Mouse (Mus musculus) C2C12 (cell line): ENCODE measurements around the gene 1700061G19Rik. TPM values are rescaled to one million over a fixed set of nuclear protein-coding genes. Genes with fewer than 3 reads are reported as not detected.

Experiments
- H3K27me3 ChIP-seq: one replicate; pipeline ENCODE4 v1.6.1; 2011; ENCODE audit not compliant: control insufficient read depth, insufficient read depth, insufficient read length
- H3K36me3 ChIP-seq: one replicate; pipeline ENCODE4 v1.6.1; 2011; ENCODE audit not compliant: control insufficient read depth, insufficient read depth
- H3K4me3 ChIP-seq: one replicate; pipeline ENCODE4 v1.5.1; 2011; ENCODE audit warnings: mild to moderate bottlenecking, control low read depth; ENCODE audit not compliant: poor library complexity, insufficient read depth, severe bottlenecking
- H3K79me2 ChIP-seq: one replicate; pipeline ENCODE4 v1.6.1; 2011; ENCODE audit not compliant: control insufficient read depth, insufficient read depth
- H3K79me3 ChIP-seq: one replicate; pipeline ENCODE4 v1.6.1; 2011; ENCODE audit warnings: low read depth, control low read depth
- H3ac ChIP-seq: one replicate; pipeline ENCODE3; 2011; ENCODE audit warnings: low read depth; ENCODE audit not compliant: control insufficient read depth, insufficient read length
- CEBPB ChIP-seq: IDR thresholded peaks from one replicate; pipeline ENCODE4 v1.6.1; 2011; ENCODE audit warnings: low read depth, mild to moderate bottlenecking, control low read depth, moderate library complexity
- CTCF ChIP-seq: IDR thresholded peaks from one replicate; pipeline ENCODE4 v1.5.1; 2011; ENCODE audit not compliant: control insufficient read depth, insufficient read depth, insufficient read length
- FOSL1 ChIP-seq: IDR thresholded peaks from one replicate; pipeline ENCODE4 v1.8.0; 2011; ENCODE audit warnings: mild to moderate bottlenecking, low read length; ENCODE audit not compliant: poor library complexity, insufficient read depth, severe bottlenecking
- MAX ChIP-seq: IDR thresholded peaks from one replicate; pipeline ENCODE4 v1.6.1; 2011; ENCODE audit warnings: mild to moderate bottlenecking, control low read depth
- MYOD1 ChIP-seq: IDR thresholded peaks from one replicate; pipeline ENCODE4 v1.6.1; 2011; ENCODE audit warnings: low read depth; ENCODE audit not compliant: control insufficient read depth, insufficient read length
- MYOG ChIP-seq: IDR thresholded peaks from one replicate; pipeline ENCODE4 v1.6.1; 2011; ENCODE audit not compliant: control insufficient read depth, insufficient read length; ENCODE audit errors: extremely low read depth
- USF1 ChIP-seq: IDR thresholded peaks from one replicate; pipeline ENCODE4 v1.6.1; 2011; ENCODE audit warnings: low read depth, mild to moderate bottlenecking, control low read depth, moderate library complexity
- polyA plus RNA-seq: library from polyadenylated mRNA; unstranded; fragments of >200 nt; fragmentation: generic; extraction: Trizol; gene quantifications from one replicate; pipeline ENCODE4 v1.2.1, GENCODE M21; 2012; ENCODE audit warnings: missing spikeins

The 1700061G19Rik gene
- polyA plus RNA-seq, 1 experiment, result 0.02 TPM

DNA sequence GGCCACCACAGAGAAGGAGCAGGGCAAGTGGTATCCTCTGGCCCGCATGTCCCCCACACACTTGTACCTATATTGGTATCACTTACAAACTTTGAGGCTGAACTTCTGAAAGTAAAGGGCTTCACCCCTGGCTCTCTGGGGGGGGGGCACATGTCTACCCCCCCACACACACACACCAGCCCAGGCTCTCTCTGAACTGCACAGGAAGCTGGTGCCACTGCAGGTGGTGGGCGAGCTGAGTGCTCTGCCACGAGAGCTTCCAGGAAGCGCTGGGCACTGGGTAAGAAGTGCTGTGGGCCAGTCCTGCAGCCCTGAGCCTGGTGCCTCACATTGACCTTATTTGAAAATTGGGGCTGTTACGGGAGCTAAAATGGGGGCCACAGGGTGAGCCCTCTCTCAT, 31.6 kb upstream of the 1700061G19Rik start:
- Histone ChIP-seq H3ac (no peak overlapping the region), H3K79me3 (no peaks in the 10 kb centered on the region), H3K27me3 (peaks cover 47% of the 10 kb centered on the region)

GRCm38 (mm10) chr17:56848785-56849184, 26.5 kb upstream of the 1700061G19Rik start:
- no peak overlapping the region for H3ac ChIP-seq
- no peaks in the 10 kb centered on the region for H3K79me3 ChIP-seq
- no peak overlapping the region for H3K4me3 ChIP-seq
- no peaks in the 10 kb centered on the region for H3K36me3 ChIP-seq
- TF ChIP-seq MYOG, result no peak
- TF ChIP-seq FOSL1, result no peak
- no peak for TF ChIP-seq MYOD1
- no peak for TF ChIP-seq CTCF
- TF ChIP-seq CEBPB, result no peak
- TF ChIP-seq MAX, result no peak
- TF ChIP-seq USF1, result no peak
- peaks cover 35% of the 10 kb centered on the region for H3K27me3 ChIP-seq
- H3K79me2 ChIP-seq, result no peaks in the 10 kb centered on the region

More for the DNA sequence above, 31.6 kb upstream of the 1700061G19Rik start:
- no peak overlapping the region for H3K4me3 ChIP-seq
- H3K79me2 ChIP-seq, result no peaks in the 10 kb centered on the region
- H3K36me3 ChIP-seq, result no peaks in the 10 kb centered on the region
- TF ChIP-seq USF1, result no peak
- no peak for TF ChIP-seq CEBPB

GRCm38 (mm10) chr17:56849710-56850109, 25.6 kb upstream of the 1700061G19Rik start:
- Histone ChIP-seq H3ac (no peak overlapping the region), H3K4me3 (no peak overlapping the region), H3K27me3 (peaks cover 31% of the 10 kb centered on the region), H3K79me3 (no peaks in the 10 kb centered on the region), H3K79me2 (no peaks in the 10 kb centered on the region), H3K36me3 (no peaks in the 10 kb centered on the region)
- TF ChIP-seq CTCF (no peak), CEBPB (no peak), MYOD1 (no peak), USF1 (no peak), FOSL1 (no peak), MAX (no peak), MYOG (no peak)

DNA sequence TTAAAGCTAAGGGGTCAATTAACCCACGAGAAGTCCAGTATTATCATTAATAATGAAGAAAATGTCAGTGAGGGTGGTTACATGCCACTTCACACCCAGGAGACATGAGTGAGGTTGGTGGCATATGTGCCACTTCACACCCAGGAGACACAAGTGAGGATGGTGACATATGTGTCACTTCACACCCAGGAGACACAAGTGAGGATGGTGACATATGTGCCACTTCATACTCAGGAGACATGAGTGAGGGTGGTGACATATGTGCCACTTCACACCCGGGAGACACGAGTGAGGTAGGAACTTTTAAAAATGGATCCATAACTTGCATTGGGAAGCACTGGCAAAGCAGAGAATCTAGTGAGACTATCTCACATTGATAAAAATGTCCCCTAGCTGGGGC, 24.1 kb upstream of the 1700061G19Rik start:
- Histone ChIP-seq H3K36me3 (no peaks in the 10 kb centered on the region), H3K27me3 (peaks cover 29% of the 10 kb centered on the region), H3ac (no peak overlapping the region), H3K79me2 (no peaks in the 10 kb centered on the region), H3K79me3 (no peaks in the 10 kb centered on the region), H3K4me3 (no peak overlapping the region)
- no peak for TF ChIP-seq MYOG
- TF ChIP-seq CTCF, result no peak
- TF ChIP-seq MAX, result no peak
- TF ChIP-seq CEBPB, result no peak
- TF ChIP-seq USF1, result no peak
- TF ChIP-seq FOSL1, result no peak
- TF ChIP-seq MYOD1, result no peak

GRCm38 (mm10) chr17:56855421-56855820, 19.9 kb upstream of the 1700061G19Rik start:
- H3K79me2 ChIP-seq, result no peaks in the 10 kb centered on the region
- H3K36me3 ChIP-seq, result no peaks in the 10 kb centered on the region
- no peak overlapping the region for H3K4me3 ChIP-seq
- H3K79me3 ChIP-seq, result no peaks in the 10 kb centered on the region
- no peak overlapping the region for H3ac ChIP-seq
- H3K27me3 ChIP-seq, result peaks cover under 1% of the 10 kb centered on the region
- no peak for TF ChIP-seq MYOD1
- no peak for TF ChIP-seq MYOG
- no peak for TF ChIP-seq USF1
- no peak for TF ChIP-seq FOSL1
- TF ChIP-seq MAX, result no peak
- TF ChIP-seq CTCF, result no peak
- TF ChIP-seq CEBPB, result no peak

DNA sequence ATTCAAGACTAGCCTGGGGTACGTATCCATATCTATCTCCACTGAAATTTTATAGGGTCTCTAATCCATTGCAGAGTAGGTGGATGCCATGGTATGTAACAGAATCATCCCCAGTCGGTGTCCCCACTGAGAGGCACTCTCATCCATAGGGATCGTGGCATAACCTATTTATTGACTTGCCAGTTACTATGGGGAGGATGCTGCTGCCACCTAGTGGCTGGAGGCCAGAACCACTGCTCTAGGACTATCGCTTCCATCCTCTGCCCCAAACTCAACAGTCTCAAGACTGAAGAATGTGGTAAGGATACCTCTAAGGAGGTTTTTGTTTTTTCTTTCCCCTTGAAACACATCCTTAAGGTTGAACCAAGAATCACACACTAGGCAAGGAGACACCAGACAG, 17.1 kb upstream of the 1700061G19Rik start:
- H3K27me3 ChIP-seq, result no peaks in the 10 kb centered on the region
- H3K36me3 ChIP-seq, result no peaks in the 10 kb centered on the region
- no peaks in the 10 kb centered on the region for H3K79me3 ChIP-seq
- no peaks in the 10 kb centered on the region for H3K79me2 ChIP-seq
- TF ChIP-seq CTCF (peak; percentile 66), FOSL1 (no peak), MYOD1 (no peak), CEBPB (no peak), USF1 (no peak)
- H3ac ChIP-seq, result no peak overlapping the region
- no peak overlapping the region for H3K4me3 ChIP-seq
